Mouse (Mus musculus): ENCODE results near the gene Tsen54. TPM values are rescaled to one million over a fixed set of nuclear protein-coding genes. Genes with fewer than 3 reads are reported as not detected.

Gene Tsen54
- polyA plus RNA-seq, 1 experiment from 2014 or later: 39.8 TPM

DNA sequence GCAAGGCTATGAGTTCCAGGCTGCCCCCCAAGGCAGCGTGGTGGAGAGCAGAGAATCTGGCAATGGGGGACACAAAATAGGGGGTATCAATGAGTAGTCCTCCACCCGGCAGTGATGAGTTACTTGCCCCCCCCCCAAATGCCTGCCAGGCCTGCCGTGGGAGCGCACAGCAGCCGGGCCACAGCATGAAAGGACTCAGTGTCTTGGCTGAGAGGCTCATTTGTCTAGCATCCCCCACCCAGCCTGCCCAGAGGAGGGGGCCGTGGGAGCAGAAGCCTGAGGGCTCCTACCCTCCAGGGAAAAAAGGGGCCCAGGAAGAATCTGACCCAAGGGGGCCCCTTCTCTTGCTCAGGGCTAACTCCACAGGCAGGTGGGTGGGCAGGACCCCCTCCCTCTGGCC is 7.2 kb upstream of the Tsen54 start:
- peaks cover 52% of the 10 kb centered on the region for H3K4me1 ChIP-seq
- H3K27ac ChIP-seq: no peak overlapping the region
- H3K27me3 ChIP-seq: no peaks in the 10 kb centered on the region
- peaks cover 67% of the 10 kb centered on the region for H3K36me3 ChIP-seq
- H3K4me3 ChIP-seq (replicated peaks): no peak overlapping the region
- no peak for ATAC-seq (replicated peaks; ENCODE audit: low FRiP score)
- H3K4me2 ChIP-seq: no peak overlapping the region
- WGBS: 88% methylated on average over 6 of the region's 6 CpGs
- H3K9ac ChIP-seq: no peak overlapping the region
- no peaks in the 10 kb centered on the region for H3K9me3 ChIP-seq (replicated peaks)

DNA sequence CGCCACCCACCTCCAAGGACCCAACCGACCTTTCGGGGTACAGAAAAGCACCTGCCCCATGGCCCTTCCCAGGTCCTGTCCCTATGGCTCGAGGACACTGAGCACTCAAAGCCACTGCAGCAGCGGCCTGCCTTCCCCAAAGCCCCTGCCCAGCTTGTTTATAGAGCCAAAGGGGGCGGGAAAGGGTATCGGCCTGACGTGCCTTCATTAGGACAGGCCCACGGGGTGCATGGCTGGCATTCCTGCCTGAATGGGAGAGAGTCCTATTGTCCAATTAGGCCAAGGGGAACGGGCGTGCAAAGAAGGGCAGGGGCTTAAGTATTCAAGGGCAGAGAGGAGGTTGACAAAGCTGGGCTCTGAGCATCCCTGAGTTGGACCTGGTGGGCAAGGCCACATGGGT is 6.6 kb upstream of the Tsen54 start:
- no peak for ATAC-seq (replicated peaks; ENCODE audit: low FRiP score)
- Histone ChIP-seq H3K36me3 (peaks cover 60% of the 10 kb centered on the region), H3K27me3 (no peaks in the 10 kb centered on the region), H3K4me3 (replicated peaks) (no peak overlapping the region), H3K9ac (no peak overlapping the region), H3K27ac (peak overlapping the region; percentile 82), H3K9me3 (replicated peaks) (no peaks in the 10 kb centered on the region), H3K4me2 (peak overlapping the region; percentile 94), H3K4me1 (peaks cover 58% of the 10 kb centered on the region)
- WGBS: 74% methylated on average over 11 of the region's 11 CpGs

DNA sequence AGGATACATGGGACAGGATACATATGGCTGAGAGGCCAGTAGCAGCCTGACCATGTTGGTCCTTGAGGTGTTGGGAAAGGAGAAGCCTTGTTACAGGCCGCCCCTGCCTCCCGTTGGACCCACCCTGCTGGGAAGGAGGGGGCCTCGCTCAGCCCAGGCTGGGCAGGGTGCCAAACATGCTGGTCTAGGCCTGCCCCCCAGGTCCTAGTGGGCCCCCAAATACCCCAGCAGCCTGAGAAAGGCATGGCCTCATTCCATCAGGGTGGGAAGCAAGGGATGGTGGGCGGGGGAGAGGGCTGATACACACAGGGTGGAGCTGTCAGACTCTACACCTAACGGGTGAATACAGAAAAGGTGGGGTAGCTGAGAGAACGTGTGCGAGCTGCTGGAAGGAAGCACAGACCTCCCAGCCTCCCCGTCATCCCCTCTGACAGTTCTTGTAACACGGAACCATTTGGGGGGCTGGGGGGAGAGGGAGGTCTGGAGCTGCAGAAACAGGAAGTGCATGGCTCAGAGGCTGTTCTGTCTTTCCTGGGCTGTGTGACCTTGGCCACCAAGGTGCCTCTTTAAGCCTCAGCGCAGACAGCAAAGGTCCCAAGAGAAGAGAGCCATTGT is 5.7 kb upstream of the Tsen54 start:
- H3K9me3 ChIP-seq (replicated peaks): no peaks in the 10 kb centered on the region
- WGBS: 38% methylated on average over 10 of the region's 10 CpGs
- no peaks in the 10 kb centered on the region for H3K27me3 ChIP-seq
- peaks cover 52% of the 10 kb centered on the region for H3K36me3 ChIP-seq
- H3K27ac ChIP-seq: peak overlapping the region; percentile 82
- H3K4me3 ChIP-seq (replicated peaks): peak overlapping the region; percentile 11; the same call in 1 of the 2 replicates
- H3K4me1 ChIP-seq: peaks cover 58% of the 10 kb centered on the region
- peak overlapping the region; percentile 94 for H3K4me2 ChIP-seq
- peak overlapping the region; percentile 6; the same call in 1 of the 2 replicates for H3K9ac ChIP-seq
- no peak for ATAC-seq (replicated peaks; ENCODE audit: low FRiP score)

DNA sequence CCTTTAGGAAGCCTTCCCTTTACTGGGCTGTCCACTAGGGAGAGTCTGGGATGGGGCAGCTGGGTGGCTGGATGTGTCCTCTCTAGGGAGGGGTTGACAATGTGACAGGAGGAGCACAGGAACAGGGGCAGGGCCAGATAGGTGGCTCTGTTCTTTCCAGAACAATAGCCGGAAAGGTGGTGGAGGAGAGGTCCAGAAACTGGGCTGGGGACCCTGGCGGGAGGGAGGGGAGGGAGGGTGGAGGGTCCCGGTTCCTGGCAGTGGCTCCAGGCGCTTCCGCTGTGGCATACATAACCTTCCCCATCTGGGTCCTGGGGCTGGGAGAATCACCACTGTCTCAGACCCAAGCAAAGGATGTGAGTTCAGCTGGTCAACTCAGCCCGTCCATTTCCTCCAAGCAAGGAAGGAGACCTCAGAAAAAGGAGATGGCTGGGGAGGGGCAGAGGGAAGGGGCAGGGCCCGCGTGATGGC is 5.2 kb upstream of the Tsen54 start:
- no peak for ATAC-seq (replicated peaks; ENCODE audit: low FRiP score)
- peaks cover 47% of the 10 kb centered on the region for H3K36me3 ChIP-seq
- peak overlapping the region; percentile 94 for H3K4me2 ChIP-seq
- no peaks in the 10 kb centered on the region for H3K9me3 ChIP-seq (replicated peaks)
- H3K27ac ChIP-seq: peak overlapping the region; percentile 82
- WGBS: 59% methylated on average over 8 of the region's 8 CpGs
- H3K4me1 ChIP-seq: peaks cover 63% of the 10 kb centered on the region
- no peaks in the 10 kb centered on the region for H3K27me3 ChIP-seq
- H3K9ac ChIP-seq: peak overlapping the region; percentile 82; the same call in 1 of the 2 replicates
- peak overlapping the region; percentile 83 for H3K4me3 ChIP-seq (replicated peaks)

DNA sequence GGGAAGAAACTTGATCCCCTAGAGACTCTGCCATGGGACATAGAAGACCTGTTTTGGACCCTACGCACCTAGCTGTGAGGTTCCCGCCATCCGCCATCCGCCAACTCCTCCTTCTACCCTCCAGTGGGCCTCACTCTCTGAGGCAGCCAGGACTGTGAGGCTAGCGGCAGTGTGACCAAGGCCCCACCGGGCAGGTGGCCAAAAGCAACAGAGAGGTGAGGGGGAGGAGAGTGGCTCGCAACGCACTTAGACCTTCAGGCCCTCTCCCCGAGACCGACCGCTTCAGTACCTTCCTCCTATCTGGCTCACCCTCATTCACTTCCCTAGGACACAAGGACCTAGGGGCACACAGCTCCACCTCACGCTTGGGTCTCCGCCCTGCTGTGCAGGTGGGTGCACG is 4.1 kb upstream of the Tsen54 start:
- Histone ChIP-seq H3K4me2 (peak overlapping the region; percentile 94), H3K36me3 (peaks cover 37% of the 10 kb centered on the region), H3K9me3 (replicated peaks) (no peaks in the 10 kb centered on the region), H3K4me3 (replicated peaks) (peak overlapping the region; percentile 83), H3K4me1 (peaks cover 68% of the 10 kb centered on the region), H3K27ac (peak overlapping the region; percentile 82), H3K9ac (peak overlapping the region; percentile 82), H3K27me3 (no peaks in the 10 kb centered on the region)
- 36% methylated on average over 14 of the region's 14 CpGs for WGBS
- ATAC-seq (replicated peaks; ENCODE audit: low FRiP score): no peak

DNA sequence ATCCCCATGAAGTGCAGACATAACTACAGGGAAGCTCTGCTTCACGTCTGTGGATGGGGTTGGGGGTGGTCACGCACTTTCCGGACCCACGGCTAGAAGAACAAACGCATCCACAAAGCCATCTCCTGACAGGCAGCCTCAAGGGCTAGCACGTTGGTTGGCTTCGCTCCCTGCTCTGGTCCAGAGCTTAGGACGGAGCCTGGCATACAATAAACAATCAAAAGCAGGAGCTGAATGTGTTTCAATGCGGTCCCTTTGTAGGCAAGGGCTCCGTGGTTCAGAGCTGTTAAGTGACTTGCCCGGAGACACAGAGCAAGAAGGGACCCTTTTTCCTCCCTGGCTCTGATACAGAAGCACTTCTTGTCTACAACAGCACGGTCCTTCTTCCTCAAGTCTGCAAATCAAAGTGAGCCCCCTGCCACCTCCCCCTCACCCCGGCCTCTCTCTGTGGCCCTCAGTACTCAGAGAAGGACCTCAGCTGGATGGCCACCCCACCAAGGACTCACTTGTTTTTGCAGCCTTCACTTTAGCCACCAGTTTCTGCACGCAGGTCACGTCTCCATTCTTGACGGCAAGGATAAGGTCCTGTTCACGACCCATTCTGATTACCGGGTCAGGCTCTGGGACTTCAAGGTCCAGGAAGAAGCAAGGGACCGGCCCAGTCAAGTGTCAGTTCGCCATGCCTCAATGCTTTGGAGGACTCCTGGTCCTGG is 3.0 kb upstream of the Tsen54 start:
- H3K27me3 ChIP-seq: no peaks in the 10 kb centered on the region
- H3K9ac ChIP-seq: peak overlapping the region; percentile 82
- H3K27ac ChIP-seq: peak overlapping the region; percentile 83
- WGBS: 66% methylated on average over 20 of the region's 20 CpGs
- H3K9me3 ChIP-seq (replicated peaks): no peaks in the 10 kb centered on the region
- H3K4me1 ChIP-seq: peaks cover 75% of the 10 kb centered on the region
- no peak for ATAC-seq (replicated peaks; ENCODE audit: low FRiP score)
- peaks cover 31% of the 10 kb centered on the region for H3K36me3 ChIP-seq
- H3K4me2 ChIP-seq: peak overlapping the region; percentile 94
- H3K4me3 ChIP-seq (replicated peaks): peak overlapping the region; percentile 83

DNA sequence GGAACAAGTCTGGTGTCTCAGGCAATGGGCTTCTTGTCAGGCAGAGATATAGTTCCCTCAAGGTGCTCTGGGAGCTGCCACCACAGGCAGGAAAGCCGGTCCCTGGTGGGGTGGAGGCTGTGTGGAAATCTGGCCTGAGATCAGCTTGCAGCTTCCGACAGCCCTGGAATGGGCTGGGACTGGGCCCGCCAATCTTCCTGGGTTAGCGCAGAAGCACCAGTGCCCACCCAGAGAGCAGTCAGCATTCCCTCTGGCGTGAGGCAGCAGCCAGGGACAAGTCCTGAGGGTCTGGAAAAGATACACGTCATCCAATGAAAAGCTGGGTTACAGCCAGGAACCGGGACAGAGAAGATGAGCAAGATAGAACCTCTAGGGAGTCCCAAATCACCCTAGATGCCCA is 2.4 kb upstream of the Tsen54 start:
- Histone ChIP-seq H3K36me3 (peaks cover 31% of the 10 kb centered on the region), H3K9ac (peak overlapping the region; percentile 82), H3K4me3 (replicated peaks) (peak overlapping the region; percentile 83), H3K27ac (peak overlapping the region; percentile 83), H3K4me1 (peaks cover 74% of the 10 kb centered on the region), H3K9me3 (replicated peaks) (no peaks in the 10 kb centered on the region), H3K4me2 (peak overlapping the region; percentile 94), H3K27me3 (no peaks in the 10 kb centered on the region)
- ATAC-seq (replicated peaks; ENCODE audit: low FRiP score): no peak
- WGBS: 33% methylated on average over 7 of the region's 7 CpGs

DNA sequence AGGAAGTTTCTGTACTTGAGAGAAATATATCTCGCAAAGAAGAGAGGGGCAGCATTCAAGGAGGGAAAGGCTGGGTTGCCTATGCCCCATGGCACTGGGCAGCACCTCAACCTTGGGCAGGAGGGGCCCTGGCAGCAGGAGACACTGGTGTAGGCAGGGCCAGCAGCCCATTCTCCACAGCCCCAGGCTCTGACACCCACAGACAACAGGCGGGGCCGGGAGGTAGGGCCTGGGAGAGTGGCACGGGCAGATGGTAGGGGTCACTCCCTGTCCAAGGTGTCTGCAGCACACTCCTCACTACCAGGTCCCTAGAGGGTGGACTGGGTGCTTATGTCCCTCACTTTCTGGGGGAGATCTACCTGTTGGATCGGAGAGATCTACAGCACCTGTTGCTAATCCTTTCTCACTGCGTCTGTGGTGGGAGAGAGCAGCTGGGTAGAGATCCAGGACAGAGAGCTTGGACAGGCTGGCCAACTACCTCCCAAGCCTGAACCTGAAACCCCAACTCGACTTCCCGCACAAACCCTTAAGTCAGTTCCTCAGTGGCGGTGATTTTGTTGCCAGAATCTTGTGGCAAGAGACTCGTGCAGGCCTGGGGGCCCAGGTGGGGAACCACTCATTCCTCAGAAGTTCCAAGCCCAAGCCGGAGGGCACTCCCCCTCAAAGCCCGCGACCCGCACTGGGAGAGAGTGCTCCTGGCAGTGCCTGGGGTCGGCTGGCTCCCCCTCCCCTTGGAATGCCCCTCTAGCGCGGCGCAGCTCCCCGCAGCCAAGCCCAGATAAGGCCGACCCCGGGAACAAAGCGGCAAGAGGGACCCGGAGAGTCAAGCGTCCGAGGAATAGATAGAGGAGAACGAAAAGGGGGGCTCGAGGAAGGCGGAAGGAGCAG is 1.7 kb upstream of the Tsen54 start:
- 2% methylated on average over 27 of the region's 28 CpGs for WGBS
- Histone ChIP-seq H3K9me3 (replicated peaks) (no peaks in the 10 kb centered on the region), H3K4me1 (peaks cover 67% of the 10 kb centered on the region), H3K27me3 (no peaks in the 10 kb centered on the region), H3K4me2 (peak overlapping the region; percentile 94), H3K4me3 (replicated peaks) (peak overlapping the region; percentile 83), H3K9ac (peak overlapping the region; percentile 82), H3K36me3 (peaks cover 30% of the 10 kb centered on the region), H3K27ac (peak overlapping the region; percentile 83)
- ATAC-seq (replicated peaks; ENCODE audit: low FRiP score): peak; percentile 9; the same call in 1 of the 2 replicates

DNA sequence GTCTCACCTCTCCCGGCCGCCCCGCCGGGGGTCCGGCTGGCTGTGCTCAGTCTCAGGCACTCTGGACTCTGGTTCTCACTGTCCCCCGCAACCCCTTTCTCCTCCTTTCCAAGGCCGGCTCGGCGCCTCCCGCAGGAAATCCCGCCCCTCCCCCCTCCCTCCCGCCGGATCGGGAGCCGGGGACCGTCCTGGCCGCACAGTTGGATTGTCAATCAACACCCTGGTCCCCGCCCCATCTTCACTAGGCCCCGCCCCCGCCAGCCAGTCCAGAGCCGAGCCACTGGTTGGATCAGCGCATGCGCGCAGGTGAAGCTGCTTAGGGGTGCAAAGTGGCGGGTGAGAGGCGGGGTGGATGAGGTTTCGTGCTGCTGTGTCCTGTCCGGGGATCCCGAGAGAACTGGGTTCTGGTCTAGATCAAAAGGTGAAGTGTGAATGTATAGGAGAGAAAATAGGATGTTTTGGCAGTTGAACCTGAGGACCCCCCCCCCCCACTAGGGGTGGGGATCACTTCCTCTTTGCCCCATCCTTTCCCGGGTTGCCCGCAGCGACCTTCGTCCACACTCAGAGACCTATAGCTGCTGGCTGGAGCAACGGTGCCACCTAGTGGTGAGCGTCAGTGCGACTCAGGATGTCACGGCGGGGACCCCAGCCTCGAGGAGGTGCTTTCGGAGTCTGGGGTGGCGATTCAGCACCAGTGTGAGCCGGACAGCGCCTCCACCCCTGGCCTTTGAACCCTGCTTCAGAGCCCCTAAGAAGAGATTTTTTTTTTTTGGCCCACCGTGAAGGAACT is 822 bp upstream of the Tsen54 start, which contains the start of gene Caskin2:
TSS of gene Caskin2 (minus strand) at position 133 of the 790 bp plus-strand sequence.
- Histone ChIP-seq H3K4me2 (peak within 1 kb of the TSS; percentile 94), H3K4me1 (peaks cover 58% of the 10 kb centered on the region), H3K36me3 (peaks cover 38% of the 10 kb centered on the region), H3K9ac (peak within 1 kb of the TSS; percentile 82), H3K9me3 (replicated peaks) (no peaks in the 10 kb centered on the region), H3K4me3 (replicated peaks) (peak within 1 kb of the TSS; percentile 83), H3K27me3 (no peaks in the 10 kb centered on the region), H3K27ac (peak within 1 kb of the TSS; percentile 83)
- WGBS: under 1% methylated on average over 44 of the region's 44 CpGs
- peak; percentile 91 for ATAC-seq (replicated peaks; ENCODE audit: low FRiP score)

DNA sequence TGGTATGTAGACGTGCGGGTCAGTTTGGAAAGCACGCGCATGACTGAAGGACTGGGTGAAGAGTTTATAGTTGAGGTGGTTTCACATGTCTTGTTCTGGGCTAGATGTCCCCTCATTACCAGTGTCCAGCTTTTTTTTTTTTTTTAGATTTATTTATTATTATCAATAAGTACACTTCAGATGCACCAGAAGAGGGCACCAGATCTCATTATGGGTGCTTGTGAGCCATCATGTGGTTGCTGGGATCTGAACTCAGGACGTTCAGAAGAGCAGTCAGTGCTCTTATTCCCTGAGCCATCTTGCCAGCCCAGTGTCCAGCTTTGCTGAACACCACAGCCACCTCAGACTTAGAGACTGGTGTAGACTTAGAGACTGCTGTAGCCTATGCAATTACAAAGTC is 2.8 kb downstream of the Tsen54 start:
- Histone ChIP-seq H3K27ac (no peak overlapping the region), H3K4me2 (no peak overlapping the region), H3K27me3 (no peaks in the 10 kb centered on the region), H3K9ac (no peak overlapping the region), H3K4me1 (peaks cover 22% of the 10 kb centered on the region), H3K9me3 (replicated peaks) (no peaks in the 10 kb centered on the region), H3K4me3 (replicated peaks) (no peak overlapping the region), H3K36me3 (peaks cover 55% of the 10 kb centered on the region)
- ATAC-seq (replicated peaks; ENCODE audit: low FRiP score): no peak
- WGBS: 88% methylated on average over 5 of the region's 5 CpGs

Data from kidney, embryonic 15.5 days (tissue).